Mouse (Mus musculus) hindbrain, embryonic 13.5 days (tissue): ENCODE measurements around the gene Lipm. TPM values are rescaled to one million over a fixed set of nuclear protein-coding genes. Genes with fewer than 3 reads are reported as not detected.

ENCODE experiments used
- ATAC-seq: fragments of 200-750 bp; cut with Nextera tagmentation; 2 replicates; pipeline ENCODE4 v1.8.0; 2017; ENCODE audit warnings: moderate TSS enrichment; ENCODE audit not compliant: low FRiP score
- H3K27ac ChIP-seq: fragments of 300-500 bp; sonication (generic); 2 replicates; pipeline ENCODE4 v1.5.1; 2015; ENCODE audit warnings: inconsistent platforms, mild to moderate bottlenecking, moderate library complexity
- H3K27me3 ChIP-seq: fragments of 300-500 bp; sonication (generic); 2 replicates; pipeline ENCODE4 v1.6.1; 2015; ENCODE audit warnings: mild to moderate bottlenecking, inconsistent platforms
- H3K36me3 ChIP-seq: fragments of 300-500 bp; sonication (generic); 2 replicates; pipeline ENCODE4 v1.6.1; 2015; ENCODE audit warnings: mild to moderate bottlenecking, inconsistent platforms
- H3K4me1 ChIP-seq: fragments of 300-500 bp; sonication (generic); replicated peaks from 2 replicates; pipeline ENCODE4 v1.6.1; 2015; ENCODE audit warnings: inconsistent platforms
- H3K4me2 ChIP-seq: fragments of 300-500 bp; sonication (generic); 2 replicates; pipeline ENCODE4 v1.6.1; 2015; ENCODE audit warnings: inconsistent platforms, mild to moderate bottlenecking, moderate library complexity
- H3K4me3 ChIP-seq: fragments of 300-500 bp; sonication (generic); 2 replicates; pipeline ENCODE4 v1.5.1; 2015; ENCODE audit warnings: mild to moderate bottlenecking, inconsistent platforms
- H3K9ac ChIP-seq: fragments of 300-500 bp; sonication (generic); 2 replicates; pipeline ENCODE4 v1.6.1; 2015; ENCODE audit warnings: mild to moderate bottlenecking, inconsistent platforms
- H3K9me3 ChIP-seq: fragments of 300-500 bp; sonication (generic); 2 replicates; pipeline ENCODE4 v1.6.1; 2016; ENCODE audit warnings: inconsistent platforms
- WGBS: fragments of 180-500 bp; shearing (Covaris S2); methylation state at CpG from one replicate; pipeline ENCODE4 v1.1.7; 2015; 5-methylcytosine and 5-hydroxymethylcytosine counted together
- polyA plus RNA-seq: library from polyadenylated mRNA; unstranded; fragments of >200 nt; fragmentation: Nextera tagmentation; extraction: Ambion mirVana; gene quantifications from 2 replicates; pipeline ENCODE4 v1.2.1, GENCODE M21; 2015

Gene Lipm
- polyA plus RNA-seq, 1 experiment from 2014 or later, result not detected

GRCm38 (mm10) chr19:34119653-34120052 lies 18.9 kb downstream of the Lipm start:
- Histone ChIP-seq H3K9me3 (no peaks in the 10 kb centered on the region), H3K36me3 (no peaks in the 10 kb centered on the region), H3K9ac (no peak overlapping the region), H3K27ac (no peak overlapping the region), H3K4me1 (no peaks in the 10 kb centered on the region), H3K4me3 (no peak overlapping the region), H3K27me3 (no peaks in the 10 kb centered on the region), H3K4me2 (no peak overlapping the region)
- no peak for ATAC-seq
- WGBS, result 90% methylated on average over 4 of the region's 4 CpGs

GRCm38 (mm10) chr19:34120107-34120731 lies 19.5 kb downstream of the Lipm start:
- Histone ChIP-seq H3K4me2 (no peak overlapping the region), H3K9ac (no peak overlapping the region), H3K9me3 (no peaks in the 10 kb centered on the region), H3K36me3 (no peaks in the 10 kb centered on the region), H3K27ac (no peak overlapping the region), H3K4me1 (no peaks in the 10 kb centered on the region), H3K27me3 (no peaks in the 10 kb centered on the region), H3K4me3 (no peak overlapping the region)
- WGBS, result 68% methylated on average over 3 of the region's 3 CpGs
- ATAC-seq, result no peak

DNA sequence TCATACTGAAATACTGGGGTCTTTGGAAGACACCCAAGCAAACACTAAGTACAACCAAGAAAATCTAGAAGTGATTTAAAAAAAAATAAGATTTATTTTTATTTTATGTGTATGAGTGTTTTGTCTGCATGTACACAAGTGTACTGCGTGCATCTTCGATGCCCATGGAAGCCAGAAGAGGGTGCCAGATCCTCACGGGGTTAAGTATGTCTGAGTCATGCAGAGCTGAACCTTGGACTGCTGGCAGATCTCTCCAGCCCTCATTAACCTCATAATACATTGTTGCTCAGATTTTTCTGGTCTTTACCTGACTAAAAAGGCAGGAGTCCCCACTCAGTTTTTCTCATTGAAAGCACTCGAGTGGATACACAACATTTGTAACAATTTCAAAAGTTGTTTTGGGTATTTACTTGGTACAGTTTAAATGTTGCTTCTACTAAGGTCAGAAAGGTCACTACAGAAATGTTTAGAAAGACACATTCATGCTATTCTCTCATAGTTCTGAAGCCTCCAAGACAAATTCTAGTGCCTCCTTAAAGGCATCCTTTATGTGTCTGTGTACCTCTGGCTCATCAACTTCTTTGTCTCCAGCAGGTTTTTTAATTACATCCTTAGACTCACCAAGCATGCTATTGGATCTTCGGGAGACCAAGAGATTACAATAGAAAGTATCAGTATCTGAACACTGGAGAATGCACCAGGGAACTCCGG lies 38.1 kb downstream of the Lipm start:
- Histone ChIP-seq H3K27me3 (no peaks in the 10 kb centered on the region), H3K9ac (no peak overlapping the region), H3K4me3 (no peak overlapping the region), H3K4me2 (no peak overlapping the region), H3K4me1 (no peaks in the 10 kb centered on the region), H3K9me3 (no peaks in the 10 kb centered on the region), H3K36me3 (no peaks in the 10 kb centered on the region), H3K27ac (no peak overlapping the region)
- WGBS, result 89% methylated on average over 6 of the region's 6 CpGs
- no peak for ATAC-seq

DNA sequence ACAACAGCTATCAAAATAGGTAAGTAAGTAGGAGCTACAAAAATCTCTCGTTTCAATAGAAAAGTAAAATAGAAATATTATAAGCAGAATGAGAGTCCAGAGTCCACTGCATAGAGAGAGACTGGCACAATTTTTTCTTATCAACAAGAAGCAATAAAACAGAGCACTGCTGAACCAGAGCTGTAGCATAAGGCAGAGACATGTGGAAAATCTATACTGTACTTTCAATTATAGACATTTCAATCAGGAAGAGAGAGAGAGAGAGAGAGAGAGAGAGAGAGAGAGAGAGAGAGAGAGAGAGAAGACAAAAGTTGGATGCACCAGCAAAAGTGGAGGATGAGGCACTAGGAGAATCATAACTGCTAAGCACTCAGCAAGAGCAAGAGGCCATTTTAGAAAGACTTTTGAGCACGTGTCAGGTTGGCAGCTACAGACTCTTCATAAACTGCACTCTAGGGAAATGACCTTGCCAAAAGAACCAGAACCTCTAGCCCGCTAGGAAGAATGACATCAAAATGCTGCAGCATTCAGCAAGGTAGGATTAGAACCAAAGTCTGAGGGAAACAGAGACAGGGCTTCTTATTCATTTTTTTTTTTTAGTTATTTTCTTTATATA lies 38.8 kb downstream of the Lipm start:
- ATAC-seq, result no peak
- no peaks in the 10 kb centered on the region for H3K27me3 ChIP-seq
- WGBS, result 83% methylated on average over 3 of the region's 3 CpGs
- no peaks in the 10 kb centered on the region for H3K9me3 ChIP-seq
- H3K4me1 ChIP-seq, result no peaks in the 10 kb centered on the region
- no peak overlapping the region for H3K4me3 ChIP-seq
- no peak overlapping the region for H3K27ac ChIP-seq
- no peaks in the 10 kb centered on the region for H3K36me3 ChIP-seq
- no peak overlapping the region for H3K4me2 ChIP-seq
- H3K9ac ChIP-seq, result no peak overlapping the region

- H3K4me2 ChIP-seq, result no peak overlapping the region
- no peaks in the 10 kb centered on the region for H3K9me3 ChIP-seq
- H3K27me3 ChIP-seq, result no peaks in the 10 kb centered on the region
- no peaks in the 10 kb centered on the region for H3K4me1 ChIP-seq
- ATAC-seq, result no peak
- no peaks in the 10 kb centered on the region for H3K36me3 ChIP-seq
- WGBS, result 90% methylated on average over 4 of the region's 4 CpGs
- H3K27ac ChIP-seq, result no peak overlapping the region
- no peak overlapping the region for H3K9ac ChIP-seq
- no peak overlapping the region for H3K4me3 ChIP-seq
Observed at GRCm38 (mm10) chr19:34148421-34148820, 47.7 kb downstream of the Lipm start.

DNA sequence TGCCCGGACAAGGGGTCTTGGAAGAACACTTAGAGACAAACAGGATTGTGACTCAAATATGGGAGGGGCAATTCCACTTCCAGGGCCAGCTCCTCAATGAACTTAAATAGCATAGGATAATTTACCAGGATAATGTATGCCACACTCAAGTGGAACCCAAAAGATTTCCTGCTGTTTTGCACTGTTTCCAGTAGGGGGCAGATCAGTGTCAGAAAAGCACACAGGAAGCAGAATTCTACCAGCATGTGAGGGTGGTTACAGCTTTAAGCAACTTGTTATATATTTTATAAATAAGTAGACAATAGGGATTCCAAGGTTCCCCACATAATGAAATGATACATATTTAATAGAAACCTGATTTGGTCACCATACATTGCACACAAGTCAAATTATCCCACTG lies 51.2 kb downstream of the Lipm start:
- H3K36me3 ChIP-seq, result no peaks in the 10 kb centered on the region
- H3K4me3 ChIP-seq, result no peak overlapping the region
- no peak overlapping the region for H3K27ac ChIP-seq
- H3K27me3 ChIP-seq, result no peaks in the 10 kb centered on the region
- no peak for ATAC-seq
- H3K4me2 ChIP-seq, result no peak overlapping the region
- H3K4me1 ChIP-seq, result no peaks in the 10 kb centered on the region
- H3K9me3 ChIP-seq, result no peaks in the 10 kb centered on the region
- WGBS, result 76% methylated on average over 1 of the region's 1 CpGs
- H3K9ac ChIP-seq, result no peak overlapping the region

- H3K36me3 ChIP-seq, result no peaks in the 10 kb centered on the region
- no peak for ATAC-seq
- H3K4me2 ChIP-seq, result no peak overlapping the region
- no peaks in the 10 kb centered on the region for H3K27me3 ChIP-seq
- no peaks in the 10 kb centered on the region for H3K9me3 ChIP-seq
- no peak overlapping the region for H3K9ac ChIP-seq
- H3K4me3 ChIP-seq, result no peak overlapping the region
- no peak overlapping the region for H3K27ac ChIP-seq
- WGBS, result 79% methylated on average over 6 of the region's 6 CpGs
- no peaks in the 10 kb centered on the region for H3K4me1 ChIP-seq
Observed at GRCm38 (mm10) chr19:34153263-34154144, 52.8 kb downstream of the Lipm start.

- H3K4me3 ChIP-seq, result no peak overlapping the region
- H3K27me3 ChIP-seq, result no peaks in the 10 kb centered on the region
- no peak for ATAC-seq
- WGBS, result 95% methylated on average over 5 of the region's 5 CpGs
- no peaks in the 10 kb centered on the region for H3K36me3 ChIP-seq
- no peak overlapping the region for H3K27ac ChIP-seq
- no peak overlapping the region for H3K9ac ChIP-seq
- no peaks in the 10 kb centered on the region for H3K9me3 ChIP-seq
- H3K4me1 ChIP-seq, result no peaks in the 10 kb centered on the region
- H3K4me2 ChIP-seq, result no peak overlapping the region
Observed at GRCm38 (mm10) chr19:34162693-34163092, 62.0 kb downstream of the Lipm start.

- H3K27me3 ChIP-seq, result no peaks in the 10 kb centered on the region
- no peaks in the 10 kb centered on the region for H3K9me3 ChIP-seq
- 78% methylated on average over 5 of the region's 5 CpGs for WGBS
- H3K9ac ChIP-seq, result no peak within 1 kb of the TSS
- no peak within 1 kb of the TSS for H3K27ac ChIP-seq
- no peaks in the 10 kb centered on the region for H3K36me3 ChIP-seq
- no peaks in the 10 kb centered on the region for H3K4me1 ChIP-seq
- no peak for ATAC-seq
- H3K4me3 ChIP-seq, result no peak within 1 kb of the TSS
- no peak within 1 kb of the TSS for H3K4me2 ChIP-seq
Observed at GRCm38 (mm10) chr19:34165891-34166290, 65.2 kb downstream of the Lipm start, which contains the start of gene Ankrd22. Ankrd22 (minus strand) TSS chr19:34166053.

GRCm38 (mm10) chr19:34166386-34166785 lies 65.7 kb downstream of the Lipm start:
- Histone ChIP-seq H3K27me3 (no peaks in the 10 kb centered on the region), H3K27ac (no peak overlapping the region), H3K9ac (no peak overlapping the region), H3K36me3 (no peaks in the 10 kb centered on the region), H3K4me1 (no peaks in the 10 kb centered on the region), H3K4me3 (no peak overlapping the region), H3K9me3 (no peaks in the 10 kb centered on the region), H3K4me2 (no peak overlapping the region)
- 68% methylated on average over 4 of the region's 4 CpGs for WGBS
- no peak for ATAC-seq

- WGBS, result 58% methylated on average over 7 of the region's 7 CpGs
- ATAC-seq, result no peak
- no peak overlapping the region for H3K9ac ChIP-seq
Observed at GRCm38 (mm10) chr19:34167896-34168661, 67.3 kb downstream of the Lipm start.

More at GRCm38 (mm10) chr19:34167896-34168661, 67.3 kb downstream of the Lipm start:
- Histone ChIP-seq H3K4me3 (no peak overlapping the region), H3K9me3 (no peaks in the 10 kb centered on the region), H3K4me2 (no peak overlapping the region), H3K36me3 (no peaks in the 10 kb centered on the region), H3K27ac (no peak overlapping the region), H3K27me3 (no peaks in the 10 kb centered on the region), H3K4me1 (no peaks in the 10 kb centered on the region)
